Mouse (Mus musculus) heart, embryonic 15.5 days (tissue): ENCODE measurements around the gene Wrb. TPM values are rescaled to one million over a fixed set of nuclear protein-coding genes. Genes with fewer than 3 reads are reported as not detected.
"Not testable (repeated sequence)": the region's sequence is repeated elsewhere in the genome, so short reads cannot be mapped to it uniquely, and the experiment has no call there.

Experiments
- ATAC-seq: fragments of 200-750 bp; cut with Nextera tagmentation; replicated peaks from 2 replicates; pipeline ENCODE4 v1.8.0; 2017; ENCODE audit warnings: low read depth, moderate TSS enrichment; ENCODE audit not compliant: insufficient number of reproducible peaks, insufficient read depth, low FRiP score
- H3K27ac ChIP-seq: fragments of 300-500 bp; sonication (generic); 2 replicates; pipeline ENCODE4 v1.5.1; 2015; ENCODE audit warnings: mild to moderate bottlenecking, inconsistent platforms
- H3K27me3 ChIP-seq: fragments of 300-500 bp; sonication (generic); 2 replicates; pipeline ENCODE4 v1.6.1; 2015; ENCODE audit warnings: inconsistent platforms
- H3K36me3 ChIP-seq: fragments of 300-500 bp; sonication (generic); 2 replicates; pipeline ENCODE4 v1.6.1; 2015; ENCODE audit warnings: mild to moderate bottlenecking, inconsistent platforms
- H3K4me1 ChIP-seq: fragments of 300-500 bp; sonication (generic); replicated peaks from 2 replicates; pipeline ENCODE4 v1.6.1; 2015; ENCODE audit warnings: inconsistent platforms
- H3K4me2 ChIP-seq: fragments of 300-500 bp; sonication (generic); 2 replicates; pipeline ENCODE4 v1.6.1; 2015; ENCODE audit warnings: inconsistent platforms, mild to moderate bottlenecking, moderate library complexity
- H3K4me3 ChIP-seq: fragments of 300-500 bp; sonication (generic); 2 replicates; pipeline ENCODE4 v1.5.1; 2015; ENCODE audit warnings: mild to moderate bottlenecking, inconsistent platforms
- H3K9ac ChIP-seq: fragments of 300-500 bp; sonication (generic); 2 replicates; pipeline ENCODE4 v1.6.1; 2015; ENCODE audit warnings: mild to moderate bottlenecking, inconsistent platforms
- H3K9me3 ChIP-seq: fragments of 300-500 bp; sonication (generic); replicated peaks from 2 replicates; pipeline ENCODE4 v1.6.1; 2016; ENCODE audit warnings: inconsistent platforms
- WGBS: fragments of 180-500 bp; shearing (Covaris S2); methylation state at CpG from one replicate; pipeline ENCODE4 v1.1.7; 2015; ENCODE audit warnings: mixed read lengths; 5-methylcytosine and 5-hydroxymethylcytosine counted together
- polyA plus RNA-seq: library from polyadenylated mRNA; unstranded; fragments of >200 nt; fragmentation: Nextera tagmentation; extraction: Ambion mirVana; gene quantifications from 2 replicates; pipeline ENCODE4 v1.2.1, GENCODE M21; 2015

Wrb gene
- 49.2 and 52.8 TPM in 2 replicates for polyA plus RNA-seq

DNA sequence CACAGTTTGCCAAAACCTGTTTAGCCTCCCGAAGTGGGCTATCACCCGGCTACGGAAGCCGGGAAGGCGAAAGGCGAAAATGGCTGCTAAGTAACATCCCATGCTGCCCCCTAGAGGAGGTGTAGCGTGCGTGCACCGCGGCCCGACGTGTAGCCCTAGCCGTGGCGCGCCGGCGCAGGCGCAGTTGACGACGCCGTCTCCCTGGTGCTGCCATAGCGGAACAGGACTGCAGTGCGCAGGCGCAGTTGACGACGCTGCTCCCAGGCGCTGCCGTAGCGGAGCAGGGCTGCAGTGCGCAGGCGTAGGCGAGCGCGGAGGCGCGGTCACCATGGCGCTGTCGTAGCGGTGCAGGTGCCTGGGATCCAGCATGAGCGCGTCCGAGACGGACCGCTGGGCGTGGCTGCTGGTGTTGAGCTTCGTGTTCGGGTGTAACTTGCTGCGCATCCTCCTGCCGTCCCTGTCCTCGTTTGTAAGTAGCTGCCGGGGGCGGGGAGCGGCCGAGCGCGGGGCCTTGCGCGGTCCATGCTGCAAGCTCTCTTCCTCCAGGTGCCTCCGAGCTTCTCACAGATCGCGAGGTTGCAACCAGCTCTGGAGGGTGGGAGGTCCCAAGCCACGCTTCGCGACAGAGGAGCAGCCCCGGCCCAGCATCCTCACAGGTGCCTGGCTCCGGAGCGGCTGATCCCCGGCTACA is at the start of gene Wrb:
Gene Wrb (plus strand): TSS at position 298 of the 691 bp plus-strand sequence.
- Histone ChIP-seq H3K27me3 (no peaks in the 10 kb centered on the region), H3K4me2 (peak within 1 kb of the TSS; percentile 90), H3K4me1 (peaks cover 42% of the 10 kb centered on the region), H3K9ac (peak within 1 kb of the TSS; percentile 75), H3K4me3 (peak within 1 kb of the TSS; percentile 93), H3K27ac (peak within 1 kb of the TSS; percentile 73), H3K36me3 (no peaks in the 10 kb centered on the region), H3K9me3 (no peaks in the 10 kb centered on the region)
- ATAC-seq: peak; percentile 95
- under 1% methylated on average over 68 of the region's 68 CpGs for WGBS

GRCm38 (mm10) chr16:96095966-96096365 is 49.2 kb upstream of the Wrb start:
- ATAC-seq: no peak
- Histone ChIP-seq H3K27ac (no peak overlapping the region), H3K9ac (no peak overlapping the region), H3K27me3 (no peaks in the 10 kb centered on the region), H3K4me2 (no peak overlapping the region), H3K4me3 (no peak overlapping the region), H3K9me3 (no peaks in the 10 kb centered on the region), H3K36me3 (no peaks in the 10 kb centered on the region), H3K4me1 (peaks cover 9% of the 10 kb centered on the region; the same call in 1 of the 2 replicates)
- 81% methylated on average over 5 of the region's 5 CpGs for WGBS

- ATAC-seq, H3K4me3 ChIP-seq, H3K4me2 ChIP-seq, H3K9me3 ChIP-seq, H3K27me3 ChIP-seq, H3K27ac ChIP-seq, H3K36me3 ChIP-seq, H3K9ac ChIP-seq, H3K4me1 ChIP-seq: not testable (repeated sequence)
Observed at GRCm38 (mm10) chr16:96097811-96098210, 47.4 kb upstream of the Wrb start.

DNA sequence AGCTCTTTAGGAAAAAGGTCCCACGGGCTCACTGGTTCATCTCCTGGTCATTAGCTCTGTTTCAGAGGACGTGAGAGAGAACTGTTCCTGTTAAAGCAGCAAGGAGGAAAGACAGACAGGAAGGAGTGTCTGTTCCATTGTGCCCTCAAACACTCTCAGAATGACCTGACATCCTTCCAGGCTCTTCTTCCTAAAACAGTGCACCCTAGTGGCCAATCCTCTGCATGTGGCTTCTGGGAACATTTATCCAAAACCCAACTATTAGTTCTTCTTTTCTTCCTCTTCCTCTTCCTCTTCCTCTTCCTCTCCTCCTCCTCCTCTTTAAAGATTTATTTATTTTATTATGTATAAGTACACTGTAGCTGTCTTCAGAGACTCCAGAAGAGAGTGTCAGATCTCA is 42.2 kb upstream of the Wrb start:
- no peak overlapping the region for H3K9ac ChIP-seq
- no peaks in the 10 kb centered on the region for H3K36me3 ChIP-seq
- H3K9me3 ChIP-seq: no peaks in the 10 kb centered on the region
- no peak overlapping the region for H3K27ac ChIP-seq
- no peaks in the 10 kb centered on the region for H3K27me3 ChIP-seq
- no peak for ATAC-seq
- 34% methylated on average over 2 of the region's 2 CpGs for WGBS
- H3K4me2 ChIP-seq: no peak overlapping the region
- H3K4me3 ChIP-seq: no peak overlapping the region
- H3K4me1 ChIP-seq: 0 out of 2 replicates have a peak, but pooled peaks cover 2% of the 10 kb centered on the region

DNA sequence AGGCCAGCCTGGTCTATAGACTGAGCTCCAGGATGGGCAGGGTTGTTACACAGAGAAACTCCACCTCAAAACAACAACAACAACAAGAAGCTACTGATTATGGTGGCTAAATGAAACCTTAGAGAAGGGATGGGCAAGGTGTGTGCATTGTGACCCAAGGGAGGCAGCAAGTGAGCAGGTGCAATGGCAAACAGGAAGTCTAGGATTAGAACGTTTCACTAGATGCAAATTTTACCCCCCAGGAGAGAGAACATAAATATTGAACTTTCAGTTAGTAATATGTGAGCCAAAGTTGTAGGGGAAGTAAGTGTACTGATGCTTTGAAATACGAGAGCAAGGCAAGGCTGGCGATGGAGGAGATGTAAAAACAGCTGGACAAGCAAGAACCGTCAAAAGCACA is 35.5 kb upstream of the Wrb start:
- WGBS: 63% methylated on average over 4 of the region's 4 CpGs

GRCm38 (mm10) chr16:96110655-96111345 is 34.4 kb upstream of the Wrb start:
- no peak overlapping the region for H3K27ac ChIP-seq
- H3K9me3 ChIP-seq: no peaks in the 10 kb centered on the region
- ATAC-seq: no peak
- H3K4me1 ChIP-seq: 0 out of 2 replicates have a peak, but pooled peaks cover 4% of the 10 kb centered on the region
- H3K4me2 ChIP-seq: no peak overlapping the region
- H3K27me3 ChIP-seq: no peaks in the 10 kb centered on the region
- H3K4me3 ChIP-seq: no peak overlapping the region
- no peaks in the 10 kb centered on the region for H3K36me3 ChIP-seq
- 78% methylated on average over 5 of the region's 5 CpGs for WGBS
- no peak overlapping the region for H3K9ac ChIP-seq

More for the DNA sequence above, 35.5 kb upstream of the Wrb start:
- Histone ChIP-seq H3K9me3 (no peaks in the 10 kb centered on the region), H3K27me3 (no peaks in the 10 kb centered on the region), H3K36me3 (no peaks in the 10 kb centered on the region), H3K4me1 (0 out of 2 replicates have a peak, but pooled peaks cover 4% of the 10 kb centered on the region), H3K4me3 (no peak overlapping the region), H3K4me2 (no peak overlapping the region), H3K9ac (no peak overlapping the region), H3K27ac (no peak overlapping the region)
- no peak for ATAC-seq

GRCm38 (mm10) chr16:96112769-96113168 is 32.4 kb upstream of the Wrb start:
- Histone ChIP-seq H3K4me3 (no peak overlapping the region), H3K36me3 (no peaks in the 10 kb centered on the region), H3K4me2 (no peak overlapping the region), H3K9me3 (no peaks in the 10 kb centered on the region), H3K27me3 (no peaks in the 10 kb centered on the region), H3K9ac (no peak overlapping the region), H3K27ac (no peak overlapping the region), H3K4me1 (0 out of 2 replicates have a peak, but pooled peaks cover 4% of the 10 kb centered on the region)
- ATAC-seq: no peak
- WGBS: 48% methylated on average over 2 of the region's 2 CpGs

GRCm38 (mm10) chr16:96114729-96115128 is 30.5 kb upstream of the Wrb start:
- Histone ChIP-seq H3K4me3 (no peak overlapping the region), H3K27me3 (no peaks in the 10 kb centered on the region), H3K9ac (no peak overlapping the region), H3K4me1 (0 out of 2 replicates have a peak, but pooled peaks cover 4% of the 10 kb centered on the region), H3K27ac (no peak overlapping the region), H3K4me2 (no peak overlapping the region), H3K9me3 (no peaks in the 10 kb centered on the region), H3K36me3 (no peaks in the 10 kb centered on the region)
- WGBS: 53% methylated on average over 4 of the region's 4 CpGs
- ATAC-seq: no peak

DNA sequence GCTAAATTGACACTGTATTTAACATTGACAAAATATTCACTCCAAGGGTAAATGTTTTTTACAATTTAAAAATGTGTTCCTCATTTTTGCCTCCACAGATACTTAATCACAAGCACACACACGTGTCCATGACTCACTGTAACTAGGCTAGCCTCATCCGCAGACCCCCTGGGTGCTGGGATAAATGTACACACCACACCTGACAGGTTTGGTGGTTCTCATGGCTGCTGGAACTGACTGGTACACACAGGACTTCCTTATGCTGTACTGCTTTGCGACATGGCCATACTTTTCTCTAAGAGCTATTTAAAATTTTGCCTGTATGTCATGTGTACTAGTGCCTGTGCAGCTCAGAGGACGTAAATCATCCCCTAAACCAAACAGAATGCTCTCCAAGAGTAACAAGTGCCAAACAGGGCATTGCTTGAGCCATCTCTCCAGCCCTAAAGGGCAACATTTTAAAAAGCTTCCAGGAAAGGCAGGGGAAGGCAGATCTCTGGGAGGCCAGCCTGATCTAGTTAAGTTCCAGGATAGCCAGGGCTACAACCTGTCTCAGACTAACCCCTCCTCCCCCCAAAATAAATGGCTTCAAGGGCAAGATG is 25.1 kb upstream of the Wrb start:
- peaks cover 41% of the 10 kb centered on the region for H3K36me3 ChIP-seq
- H3K27ac ChIP-seq: no peak overlapping the region
- 68% methylated on average over 4 of the region's 4 CpGs for WGBS
- no peaks in the 10 kb centered on the region for H3K27me3 ChIP-seq
- no peak overlapping the region for H3K9ac ChIP-seq
- H3K4me1 ChIP-seq: peaks cover 4% of the 10 kb centered on the region
- no peak overlapping the region for H3K4me3 ChIP-seq
- no peaks in the 10 kb centered on the region for H3K9me3 ChIP-seq
- no peak overlapping the region for H3K4me2 ChIP-seq
- ATAC-seq: no peak

GRCm38 (mm10) chr16:96126684-96127171 is 18.5 kb upstream of the Wrb start:
- H3K9me3 ChIP-seq: no peaks in the 10 kb centered on the region
- peak overlapping the region; percentile 99 for H3K4me3 ChIP-seq
- peaks cover 26% of the 10 kb centered on the region for H3K4me1 ChIP-seq
- peak overlapping the region; percentile 73 for H3K4me2 ChIP-seq
- H3K27me3 ChIP-seq: no peaks in the 10 kb centered on the region
- H3K36me3 ChIP-seq: peaks cover 41% of the 10 kb centered on the region
- H3K9ac ChIP-seq: peak overlapping the region; percentile 97
- 2% methylated on average over 19 of the region's 19 CpGs for WGBS
- peak overlapping the region; percentile 99 for H3K27ac ChIP-seq
- no peak for ATAC-seq

DNA sequence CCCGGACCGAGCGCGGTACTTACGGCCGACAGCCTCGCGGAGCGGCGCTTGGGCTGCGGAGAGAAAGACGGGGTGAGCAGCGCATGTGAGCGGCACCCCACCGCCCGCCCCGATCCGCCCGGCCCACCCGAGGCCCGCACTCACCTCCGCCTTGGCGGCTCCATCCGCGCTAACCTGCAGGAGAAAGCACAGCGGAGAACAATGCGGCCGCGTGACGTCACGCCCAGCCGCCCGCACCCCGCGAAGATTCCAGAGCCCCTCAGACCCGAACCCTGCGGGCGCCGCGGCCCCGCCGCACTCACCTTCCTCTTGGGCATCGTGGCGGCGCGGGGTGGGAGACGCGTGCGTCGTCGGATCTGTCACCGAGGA is 17.9 kb upstream of the Wrb start:
- peaks cover 40% of the 10 kb centered on the region for H3K36me3 ChIP-seq
- H3K27me3 ChIP-seq: no peaks in the 10 kb centered on the region
- H3K4me2 ChIP-seq: peak overlapping the region; percentile 73
- H3K4me1 ChIP-seq: peaks cover 26% of the 10 kb centered on the region
- WGBS: under 1% methylated on average over 51 of the region's 52 CpGs
- peak overlapping the region; percentile 99 for H3K27ac ChIP-seq
- no peaks in the 10 kb centered on the region for H3K9me3 ChIP-seq
- peak overlapping the region; percentile 99 for H3K4me3 ChIP-seq
- ATAC-seq: peak; percentile 56
- peak overlapping the region; percentile 97 for H3K9ac ChIP-seq
